ENCODE assay signal across 7 mouse cellular contexts in the genomic region with DNA sequence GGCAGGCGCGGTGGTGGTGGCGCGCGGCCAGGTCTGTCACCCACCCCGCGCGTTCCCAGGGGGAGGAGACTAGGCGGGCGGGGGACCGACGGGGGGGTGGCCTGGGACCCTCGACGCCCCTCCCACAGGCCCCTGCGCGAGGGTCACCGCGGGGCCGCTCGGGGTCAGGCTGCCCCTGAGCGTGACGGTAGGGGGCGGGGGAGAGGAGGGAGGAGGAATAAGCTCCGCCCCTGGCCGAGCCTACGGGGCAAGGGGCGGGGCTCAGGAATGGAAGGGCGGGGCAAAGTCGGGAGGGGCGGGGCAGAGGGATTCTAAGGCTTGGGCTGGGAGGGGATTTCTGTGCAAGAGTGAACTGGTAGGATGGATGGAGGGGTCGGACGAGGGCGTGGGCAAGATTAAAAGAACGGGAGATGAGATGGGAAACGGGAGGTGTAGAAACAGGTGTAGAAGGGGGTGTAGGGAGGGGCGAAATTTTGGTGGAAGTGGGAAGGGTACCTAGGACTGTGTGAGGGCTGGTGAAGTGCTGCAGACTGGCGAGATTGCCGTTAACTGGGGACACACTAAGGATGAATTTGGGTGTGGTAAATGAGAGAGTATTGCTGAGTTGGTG. TPM values are rescaled to one million over a fixed set of nuclear protein-coding genes. Genes with fewer than 3 reads are reported as not detected.
DNase-seq lines count a peak whose midpoint lies in the region; ATAC-seq lines count a peak whose summit lies in the region.

No protein-coding gene starts in this region.

- H3K9me3 ChIP-seq in embryonic facial prominence, embryonic 13.5 days: no peaks in the 10 kb centered on the region
- H3K9me3 ChIP-seq in limb, embryonic 12.5 days: no peaks in the 10 kb centered on the region
- H3K9me3 ChIP-seq in midbrain, embryonic 12.5 days: no peaks in the 10 kb centered on the region
- no peaks in the 10 kb centered on the region for H3K9me3 ChIP-seq in stomach, embryonic 14.5 days (ENCODE audit: control insufficient read depth, low read depth, low read length)

- WGBS in embryonic facial prominence, embryonic 13.5 days: under 1% methylated on average over 36 of the region's 38 CpGs
- 2% methylated on average over 31 of the region's 38 CpGs for WGBS in limb, embryonic 12.5 days
- WGBS in midbrain, embryonic 12.5 days: under 1% methylated on average over 28 of the region's 38 CpGs
- WGBS in stomach, embryonic 14.5 days: 1% methylated on average over 29 of the region's 38 CpGs

- DNase-seq in ES-CJ7 (ENCODE audit: low read depth, low spot score): peak; percentile 92
- peak; percentile 82 for DNase-seq in adrenal gland, adult 8-10 months
- DNase-seq in heart, postnatal 14 days: peak; percentile 88 to 93

- intact Hi-C loops in heart, postnatal 14 days (cut with DNase I): no loop called here

- peak; percentile 10; the same call in 1 of the 2 replicates for ATAC-seq in embryonic facial prominence, embryonic 13.5 days (ENCODE audit: insufficient number of reproducible peaks, insufficient read depth, low FRiP score, low TSS enrichment, low read depth)
- ATAC-seq in limb, embryonic 12.5 days (ENCODE audit: insufficient number of reproducible peaks, insufficient read depth, low FRiP score, low TSS enrichment, low read depth): no peak
- ATAC-seq in midbrain, embryonic 12.5 days (ENCODE audit: low FRiP score, low read depth): peak; percentile 25
- ATAC-seq in stomach, embryonic 14.5 days (ENCODE audit: insufficient number of reproducible peaks, insufficient read depth, low FRiP score, low read depth): peak; percentile 7; the same call in 1 of the 2 replicates

- peaks cover 49% of the 10 kb centered on the region for H3K4me1 ChIP-seq in embryonic facial prominence, embryonic 13.5 days
- H3K4me1 ChIP-seq in limb, embryonic 12.5 days (replicated peaks): peaks cover 62% of the 10 kb centered on the region
- peaks cover 37% of the 10 kb centered on the region for H3K4me1 ChIP-seq in midbrain, embryonic 12.5 days
- H3K4me1 ChIP-seq in stomach, embryonic 14.5 days (ENCODE audit: control insufficient read depth, insufficient read depth, low read length): peaks cover 16% of the 10 kb centered on the region

- peak overlapping the region; percentile 86 for H3K4me3 ChIP-seq in embryonic facial prominence, embryonic 13.5 days
- H3K4me3 ChIP-seq in limb, embryonic 12.5 days (replicated peaks): peak overlapping the region; percentile 88
- peak overlapping the region; percentile 94 for H3K4me3 ChIP-seq in midbrain, embryonic 12.5 days
- H3K4me3 ChIP-seq in stomach, embryonic 14.5 days (ENCODE audit: low read depth, low read length): peak overlapping the region; percentile 73

- peak overlapping the region; percentile 99 for H3K27ac ChIP-seq in embryonic facial prominence, embryonic 13.5 days
- peak overlapping the region; percentile 94 for H3K27ac ChIP-seq in limb, embryonic 12.5 days
- H3K27ac ChIP-seq in midbrain, embryonic 12.5 days (replicated peaks): peak overlapping the region; percentile 99
- H3K27ac ChIP-seq in stomach, embryonic 14.5 days (ENCODE audit: low read length): peak overlapping the region; percentile 94

- peak overlapping the region; percentile 86 for H3K9ac ChIP-seq in embryonic facial prominence, embryonic 13.5 days
- H3K9ac ChIP-seq in limb, embryonic 12.5 days (replicated peaks): peak overlapping the region; percentile 73
- H3K9ac ChIP-seq in midbrain, embryonic 12.5 days (replicated peaks): peak overlapping the region; percentile 75
- H3K9ac ChIP-seq in stomach, embryonic 14.5 days (replicated peaks; ENCODE audit: low read depth, low read length): peak overlapping the region; percentile 55

- no peaks in the 10 kb centered on the region for H3K27me3 ChIP-seq in embryonic facial prominence, embryonic 13.5 days
- H3K27me3 ChIP-seq in limb, embryonic 12.5 days: no peaks in the 10 kb centered on the region
- no peaks in the 10 kb centered on the region for H3K27me3 ChIP-seq in midbrain, embryonic 12.5 days
- H3K27me3 ChIP-seq in stomach, embryonic 14.5 days (ENCODE audit: control insufficient read depth, insufficient read depth, low read length): no peaks in the 10 kb centered on the region

- H3K4me2 ChIP-seq in embryonic facial prominence, embryonic 13.5 days: peak overlapping the region; percentile 60
- peak overlapping the region; percentile 60 for H3K4me2 ChIP-seq in limb, embryonic 12.5 days
- H3K4me2 ChIP-seq in midbrain, embryonic 12.5 days (replicated peaks): peak overlapping the region; percentile 58
- peak overlapping the region; percentile 50 for H3K4me2 ChIP-seq in stomach, embryonic 14.5 days (replicated peaks; ENCODE audit: low read depth, low read length)

- H3K36me3 ChIP-seq in embryonic facial prominence, embryonic 13.5 days: peaks cover 8% of the 10 kb centered on the region
- H3K36me3 ChIP-seq in limb, embryonic 12.5 days: peaks cover 6% of the 10 kb centered on the region
- peaks cover 3% of the 10 kb centered on the region; the same call in 1 of the 2 replicates for H3K36me3 ChIP-seq in midbrain, embryonic 12.5 days
- H3K36me3 ChIP-seq in stomach, embryonic 14.5 days (ENCODE audit: control insufficient read depth, insufficient read depth, low read length): no peaks in the 10 kb centered on the region

RNA-seq across cellular contexts. Expression of a gene that starts 19.9 kb away (rescaled TPM):
- 10 to 100 TPM; 45.4 to 64.1 (median 52.1) TPM for total RNA-seq in adrenal gland, adult 8-10 months (2022)
- 28.2 and 34.5 TPM in 2 replicates for polyA plus RNA-seq in embryonic facial prominence, embryonic 13.5 days (2015; fragmentation: Nextera tagmentation; extraction: Ambion mirVana)
- total RNA-seq in heart, postnatal 14 days (2021): 10 to 100 TPM; 33.5 to 38.4 TPM
- 30.9 and 31.3 TPM in 2 replicates for polyA plus RNA-seq in limb, embryonic 12.5 days (2016; fragmentation: Nextera tagmentation; extraction: Ambion mirVana)
- polyA plus RNA-seq in midbrain, embryonic 12.5 days (2016; fragmentation: Nextera tagmentation; extraction: Ambion mirVana): 25.4 and 28.2 TPM in 2 replicates
- 28.3 and 32.3 TPM in 2 replicates for polyA plus RNA-seq in stomach, embryonic 14.5 days (2014; fragmentation: Nextera tagmentation; extraction: Ambion mirVana)
